Mouse (Mus musculus) embryo, embryonic 11.5 days (tissue): Measurements from ENCODE around the gene Klhl29.
A peak's percentile ranks its signal among the peaks of the same experiment; 100 is the strongest.

ENCODE experiments used
- DNase-seq: peaks from one replicate; pipeline ENCODE4 v3.0.0-alpha.2; 2012; ENCODE audit warnings: low read depth, low spot score

Klhl29 gene

GRCm38 (mm10) chr12:5129190-5129589 lies 246.3 kb downstream of the Klhl29 start:
- no peak for DNase-seq

GRCm38 (mm10) chr12:5125907-5126306 lies 249.6 kb downstream of the Klhl29 start:
- DNase-seq = no peak

GRCm38 (mm10) chr12:5122972-5123371 lies 252.5 kb downstream of the Klhl29 start:
- DNase-seq = no peak

- DNase-seq = no peak
These were observed 255.2 kb downstream of the Klhl29 start for GRCm38 (mm10) chr12:5120249-5120648.

GRCm38 (mm10) chr12:5119726-5120125 lies 255.8 kb downstream of the Klhl29 start:
- peak; percentile 82 for DNase-seq

GRCm38 (mm10) chr12:5119286-5119685 lies 256.2 kb downstream of the Klhl29 start:
- no peak for DNase-seq

- DNase-seq = no peak
These were observed 258.9 kb downstream of the Klhl29 start for GRCm38 (mm10) chr12:5116605-5117004.

- DNase-seq = no peak
These were observed 260.9 kb downstream of the Klhl29 start for GRCm38 (mm10) chr12:5114631-5115030.

GRCm38 (mm10) chr12:5111343-5111742 lies 264.1 kb downstream of the Klhl29 start:
- peak; percentile 39 for DNase-seq

- DNase-seq = no peak
These were observed 266.9 kb downstream of the Klhl29 start for GRCm38 (mm10) chr12:5108613-5109012.

- DNase-seq = no peak
These were observed 267.7 kb downstream of the Klhl29 start for GRCm38 (mm10) chr12:5107795-5108194.

GRCm38 (mm10) chr12:5104422-5105052 lies 270.9 kb downstream of the Klhl29 start:
- DNase-seq = no peak

GRCm38 (mm10) chr12:5101411-5102024 lies 274.0 kb downstream of the Klhl29 start:
- no peak for DNase-seq

- DNase-seq = no peak
These were observed 275.9 kb downstream of the Klhl29 start for GRCm38 (mm10) chr12:5099572-5099971.

GRCm38 (mm10) chr12:5088639-5089038 lies 286.8 kb downstream of the Klhl29 start:
- DNase-seq = no peak

- DNase-seq = no peak
These were observed 287.5 kb downstream of the Klhl29 start for GRCm38 (mm10) chr12:5087787-5088519.

- DNase-seq = no peak
These were observed 290.8 kb downstream of the Klhl29 start for GRCm38 (mm10) chr12:5084714-5085113.

- DNase-seq = no peak
These were observed 294.0 kb downstream of the Klhl29 start for GRCm38 (mm10) chr12:5081480-5081879.

GRCm38 (mm10) chr12:5073191-5073590 lies 302.3 kb downstream of the Klhl29 start:
- no peak for DNase-seq

GRCm38 (mm10) chr12:5070131-5070530 lies 305.4 kb downstream of the Klhl29 start:
- no peak for DNase-seq

- no peak for DNase-seq
These were observed 307.9 kb downstream of the Klhl29 start for GRCm38 (mm10) chr12:5067590-5067989.

GRCm38 (mm10) chr12:5048104-5048503 lies 327.4 kb downstream of the Klhl29 start:
- no peak for DNase-seq

GRCm38 (mm10) chr12:5044141-5044540 lies 331.3 kb downstream of the Klhl29 start:
- DNase-seq = no peak
